Mouse (Mus musculus): ENCODE data around the gene Tanc1.

DNA sequence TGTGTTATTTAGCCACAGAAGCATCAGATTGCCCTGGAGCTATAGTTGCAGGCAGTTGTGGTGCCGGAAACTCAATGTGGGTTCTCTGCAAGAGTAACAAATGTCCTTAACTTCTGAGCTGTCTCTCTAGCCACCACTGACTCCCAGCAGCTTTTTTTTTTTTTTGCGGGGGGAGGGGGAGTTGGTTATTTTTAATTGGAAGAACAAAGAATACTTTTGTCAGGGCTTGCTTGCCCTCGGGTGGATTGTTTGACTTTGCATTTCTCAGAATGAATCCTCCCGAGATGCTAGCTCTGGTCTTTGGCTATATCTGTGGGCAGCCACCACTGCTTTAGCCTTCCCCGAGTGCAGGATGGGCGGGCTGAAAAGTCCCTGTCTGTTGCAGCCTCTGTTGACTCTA is 139.3 kb downstream of the Tanc1 start:
- TF ChIP-seq EP300 (IDR thresholded peaks at IDR 0.05; ENCODE audit: insufficient read depth, low read depth, low read length): no peak
- TF ChIP-seq CTCF (IDR thresholded peaks at IDR 0.05): no peak
- TF ChIP-seq POLR2A (IDR thresholded peaks at IDR 0.05; ENCODE audit: insufficient read depth, low read depth, low read length): no peak
